ENCODE assay signal across 9 mouse cellular contexts in the genomic region with DNA sequence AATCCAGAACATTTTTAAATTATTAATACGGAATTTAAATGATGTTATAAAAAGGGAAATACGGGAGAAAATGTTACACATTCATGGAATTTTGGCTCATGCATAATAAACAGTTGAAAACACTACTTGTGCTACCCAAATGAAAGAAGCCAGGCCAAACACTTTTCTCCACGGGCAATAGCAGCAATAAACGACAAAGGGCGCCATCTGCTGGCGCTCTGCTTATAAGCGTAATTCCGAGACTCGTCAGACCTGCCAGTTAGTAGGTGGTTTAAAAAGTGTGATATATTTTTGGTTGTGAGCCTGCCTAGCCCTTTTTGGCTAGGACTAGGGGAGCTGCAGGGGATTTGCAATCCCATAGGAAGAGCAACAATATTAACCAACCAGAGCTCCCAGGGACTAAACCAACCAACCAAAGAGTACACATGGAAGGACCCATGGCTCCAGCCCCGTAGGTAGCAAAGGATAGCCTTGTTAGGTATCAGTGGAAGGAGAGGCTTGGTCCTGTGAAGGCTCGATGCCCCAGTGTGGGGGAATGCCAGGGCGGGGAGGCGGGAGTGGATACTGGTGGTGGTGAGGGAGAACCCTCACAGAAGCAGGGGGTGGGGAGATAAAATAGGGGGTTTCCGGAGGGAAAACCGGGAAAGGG. TPM values are rescaled to one million over a fixed set of nuclear protein-coding genes. Genes with fewer than 3 reads are reported as not detected.
A peak's percentile ranks its signal among the peaks of the same experiment; 100 is the strongest.
DNase-seq lines count a peak whose midpoint lies in the region; ATAC-seq and TF ChIP-seq lines count a peak whose summit lies in the region.
"Had no signal": no experiment of that assay in that cellular context is flagged by ENCODE, and none has a peak within 500 bp of the region (broad histone marks: within the 10 kb centered on the region; RNA-seq: fewer than 3 reads in every experiment).

No protein-coding gene starts in this region.

- H3K4me3 ChIP-seq in lung, adult 2 months (replicated peaks; ENCODE audit: extremely low read depth, low read depth, low read length) = no peak overlapping the region
- H3K4me3 ChIP-seq: heart, embryonic 13.5 days had no signal

- 25% methylated on average over 15 of the region's 15 CpGs for WGBS in lung, adult 2 months

- TF ChIP-seq POLR2A in lung, adult 2 months (IDR thresholded peaks at IDR 0.05; ENCODE audit: borderline replicate concordance, extremely low read depth, low read depth, low read length) = no peak

- no peaks in the 10 kb centered on the region for H3K4me1 ChIP-seq in lung, adult 2 months (ENCODE audit: control insufficient read depth, insufficient read depth, low read length)
- H3K4me1 ChIP-seq: heart, embryonic 13.5 days had no signal

- peak; percentile 83 for DNase-seq in adrenal gland, postnatal 10 days
- DNase-seq in embryo, embryonic 11 days = peak; percentile 90
- DNase-seq in kidney, postnatal 25 days = peak; percentile 69 to 85
- DNase-seq in lung, adult 2 months = peak; percentile 70
- peak; percentile 70 for DNase-seq in ovary, postnatal 14 days (ENCODE audit: low spot score)
- peak; percentile 85 for DNase-seq in thymus, postnatal 0 days (ENCODE audit: low spot score)

- peak; percentile 86 for ATAC-seq in CD4-positive, CD25-positive, alpha-beta regulatory T cell, adult 4 months
- peak; percentile 70 for ATAC-seq in granulocyte monocyte progenitor cell, adult 5-6 weeks (replicated peaks; ENCODE audit: poor library complexity, severe bottlenecking)

- TF ChIP-seq CTCF in lung, adult 2 months (IDR thresholded peaks at IDR 0.05; ENCODE audit: insufficient read depth, low read length) = peak; percentile 74

RNA-seq across cellular contexts. Expression of a gene that starts 37.1 kb away (rescaled TPM):
- 1 to 10 TPM; 9.6 to 9.8 TPM for polyA plus RNA-seq in CD4-positive, CD25-positive, alpha-beta regulatory T cell, adult 4 months (2017; shearing (Covaris generic))
- total RNA-seq in adrenal gland, postnatal 10 days (2021) = 10 to 100 TPM; 63.1 to 65.6 TPM
- total RNA-seq in granulocyte monocyte progenitor cell, adult 5-6 weeks (2014; fragmentation: Nextera tagmentation) = 116 and 130 TPM in 2 replicates
- total RNA-seq in granulocyte monocyte progenitor cell, adult 5-6 weeks (2017) = 34.5 and 45.1 TPM in 2 replicates
- 68.5 and 71.7 TPM in 2 replicates for polyA plus RNA-seq in lung, adult 2 months (2012; rRNA removed)
- 39.6 and 43.4 TPM in 2 replicates for polyA plus RNA-seq in thymus, postnatal 0 days (2015; fragmentation: Nextera tagmentation; extraction: Ambion mirVana)
